20 mouse cellular contexts compared by ENCODE assay signal in genomic region chr14:78534651-78535050, GRCm38 (mm10). TPM values are rescaled to one million over a fixed set of nuclear protein-coding genes. Genes with fewer than 3 reads are reported as not detected.
DNase-seq lines count a peak whose midpoint lies in the region; ATAC-seq and TF ChIP-seq lines count a peak whose summit lies in the region.
"Had no signal": no experiment of that assay in that cellular context is flagged by ENCODE, and none has a peak within 500 bp of the region (broad histone marks: within the 10 kb centered on the region; RNA-seq: fewer than 3 reads in every experiment).

No protein-coding gene starts in this region.

- WGBS in hindbrain, embryonic 13.5 days = 96% methylated on average over 5 of the region's 5 CpGs
- WGBS in hindbrain, embryonic 10.5 days = 95% methylated on average over 5 of the region's 5 CpGs
- 72% methylated on average over 5 of the region's 5 CpGs for WGBS in midbrain, embryonic 11.5 days
- WGBS in midbrain, embryonic 10.5 days = 87% methylated on average over 5 of the region's 5 CpGs
- 63% methylated on average over 5 of the region's 5 CpGs for WGBS in midbrain, postnatal 0 days

- ATAC-seq in hindbrain, embryonic 13.5 days (ENCODE audit: low FRiP score) = no peak
- ATAC-seq in midbrain, embryonic 11.5 days (ENCODE audit: low FRiP score) = no peak
- no peak for ATAC-seq in midbrain, postnatal 0 days (ENCODE audit: low FRiP score)

- H3K4me3 ChIP-seq in hindbrain, embryonic 13.5 days = no peak overlapping the region
- H3K4me3 ChIP-seq in hindbrain, embryonic 10.5 days = no peak overlapping the region
- H3K4me3 ChIP-seq in midbrain, embryonic 11.5 days (ENCODE audit: low read depth, low read length) = no peak overlapping the region
- H3K4me3 ChIP-seq in midbrain, embryonic 10.5 days = no peak overlapping the region
- 0 out of 2 replicates have a peak overlapping the region, but pooled peaks have one; percentile 2 for H3K4me3 ChIP-seq in midbrain, postnatal 0 days (ENCODE audit: low read depth, low read length)

- peaks cover 51% of the 10 kb centered on the region for H3K4me1 ChIP-seq in hindbrain, embryonic 13.5 days (replicated peaks)
- peaks cover 23% of the 10 kb centered on the region for H3K4me1 ChIP-seq in hindbrain, embryonic 10.5 days (replicated peaks)
- peaks cover 10% of the 10 kb centered on the region for H3K4me1 ChIP-seq in midbrain, embryonic 11.5 days (ENCODE audit: control insufficient read depth, insufficient read depth, low read length)
- H3K4me1 ChIP-seq in midbrain, embryonic 10.5 days = peaks cover 36% of the 10 kb centered on the region
- H3K4me1 ChIP-seq in midbrain, postnatal 0 days (ENCODE audit: insufficient read depth, low read length) = 0 out of 2 replicates have a peak, but pooled peaks cover 7% of the 10 kb centered on the region

- no peaks in the 10 kb centered on the region for H3K9me3 ChIP-seq in hindbrain, embryonic 13.5 days
- H3K9me3 ChIP-seq in hindbrain, embryonic 10.5 days = no peaks in the 10 kb centered on the region
- no peaks in the 10 kb centered on the region for H3K9me3 ChIP-seq in midbrain, embryonic 11.5 days (ENCODE audit: control insufficient read depth, low read length)
- H3K9me3 ChIP-seq in midbrain, embryonic 10.5 days (replicated peaks) = no peaks in the 10 kb centered on the region
- no peaks in the 10 kb centered on the region for H3K9me3 ChIP-seq in midbrain, postnatal 0 days (ENCODE audit: low read length)
- H3K9me3 ChIP-seq: embryonic facial prominence, embryonic 15.5 days; forebrain, embryonic 10.5 days; limb, embryonic 13.5 days had no signal

- H3K9ac ChIP-seq in hindbrain, embryonic 13.5 days = no peak overlapping the region
- H3K9ac ChIP-seq in midbrain, embryonic 11.5 days (ENCODE audit: low read length) = no peak overlapping the region
- no peak overlapping the region for H3K9ac ChIP-seq in midbrain, postnatal 0 days (replicated peaks; ENCODE audit: low read length, poor library complexity, severe bottlenecking)
- H3K9ac ChIP-seq: embryonic facial prominence, embryonic 15.5 days had no signal

- H3K36me3 ChIP-seq in hindbrain, embryonic 13.5 days = no peaks in the 10 kb centered on the region
- no peaks in the 10 kb centered on the region for H3K36me3 ChIP-seq in hindbrain, embryonic 10.5 days
- H3K36me3 ChIP-seq in midbrain, embryonic 11.5 days (ENCODE audit: control insufficient read depth, insufficient read depth, low read length) = no peaks in the 10 kb centered on the region
- H3K36me3 ChIP-seq in midbrain, embryonic 10.5 days = no peaks in the 10 kb centered on the region
- no peaks in the 10 kb centered on the region for H3K36me3 ChIP-seq in midbrain, postnatal 0 days (ENCODE audit: insufficient read depth, low read length)
- H3K36me3 ChIP-seq: embryonic facial prominence, embryonic 15.5 days; limb, embryonic 13.5 days had no signal

- no peak for DNase-seq in hindbrain, embryonic 10.5 days (ENCODE audit: low spot score)
- DNase-seq in midbrain, embryonic 11.5 days (ENCODE audit: low spot score, missing footprints) = peak; percentile 66
- DNase-seq in midbrain, embryonic 10.5 days (ENCODE audit: low spot score) = no peak
- DNase-seq in midbrain, postnatal 0 days (ENCODE audit: low spot score) = no peak
- DNase-seq in retina, postnatal 7 days (ENCODE audit: low read depth, low spot score) = peak; percentile 39
- DNase-seq in adrenal gland, adult 8-10 months = no peak
- no peak for DNase-seq in thymus, postnatal 10 days (ENCODE audit: low spot score in 2 of 2)
- DNase-seq: adrenal gland, postnatal 36 days; cerebellum, adult 9-10 months; embryo, embryonic 11 days; kidney, adult 8-10 months; kidney, postnatal 36 days; lung, adult 18-20 months; right cerebral cortex, postnatal 14 days; thymus, postnatal 25 days had no signal

- H3K27me3 ChIP-seq in hindbrain, embryonic 13.5 days = no peaks in the 10 kb centered on the region
- H3K27me3 ChIP-seq in hindbrain, embryonic 10.5 days (ENCODE audit: insufficient read depth, poor library complexity, severe bottlenecking) = no peaks in the 10 kb centered on the region
- no peaks in the 10 kb centered on the region for H3K27me3 ChIP-seq in midbrain, embryonic 11.5 days (ENCODE audit: control insufficient read depth, insufficient read depth, low read length)
- H3K27me3 ChIP-seq in midbrain, embryonic 10.5 days (ENCODE audit: low read depth, poor library complexity, severe bottlenecking) = no peaks in the 10 kb centered on the region
- H3K27me3 ChIP-seq in midbrain, postnatal 0 days (ENCODE audit: insufficient read depth, low read length) = no peaks in the 10 kb centered on the region
- H3K27me3 ChIP-seq: embryonic facial prominence, embryonic 15.5 days; limb, embryonic 13.5 days had no signal

- no peak overlapping the region for H3K27ac ChIP-seq in hindbrain, embryonic 13.5 days
- no peak overlapping the region for H3K27ac ChIP-seq in hindbrain, embryonic 10.5 days
- H3K27ac ChIP-seq in midbrain, embryonic 11.5 days (ENCODE audit: low read depth, low read length) = no peak overlapping the region
- H3K27ac ChIP-seq in midbrain, embryonic 10.5 days (replicated peaks) = no peak overlapping the region
- no peak overlapping the region for H3K27ac ChIP-seq in midbrain, postnatal 0 days (ENCODE audit: low read depth, low read length)
- H3K27ac ChIP-seq: embryonic facial prominence, embryonic 15.5 days; macrophage had no signal

- TF ChIP-seq CTCF in midbrain, postnatal 0 days (IDR thresholded peaks at IDR 0.05) = no peak

- peak overlapping the region; percentile 71 for H3K4me2 ChIP-seq in hindbrain, embryonic 13.5 days
- no peak overlapping the region for H3K4me2 ChIP-seq in midbrain, embryonic 11.5 days
- peak overlapping the region; percentile 18; the same call in 1 of the 2 replicates for H3K4me2 ChIP-seq in midbrain, postnatal 0 days (ENCODE audit: low read depth, low read length, poor library complexity, severe bottlenecking)

RNA-seq across cellular contexts. Expression of gene Akap11, which starts 2.0 kb away (rescaled TPM):
- 37.8 and 40.5 TPM in 2 replicates for polyA plus RNA-seq in hindbrain, embryonic 13.5 days (2015; fragmentation: Nextera tagmentation; extraction: Ambion mirVana)
- 16.3 and 18.5 TPM in 2 replicates for polyA plus RNA-seq in hindbrain, embryonic 10.5 days (2016; fragmentation: Nextera tagmentation; extraction: Ambion mirVana)
- polyA plus RNA-seq in midbrain, embryonic 11.5 days (2014; fragmentation: Nextera tagmentation; extraction: Ambion mirVana) = 17.6 and 22.4 TPM in 2 replicates
- 15.6 and 17.9 TPM in 2 replicates for polyA plus RNA-seq in midbrain, embryonic 10.5 days (2016; fragmentation: Nextera tagmentation; extraction: Ambion mirVana)
- 83.0 and 115 TPM in 2 replicates for total RNA-seq in midbrain, postnatal 0 days (2014; rRNA removed)
- polyA plus RNA-seq in midbrain, postnatal 0 days (2015; fragmentation: Nextera tagmentation; extraction: Ambion mirVana) = 27.4 and 33.5 TPM in 2 replicates
- total RNA-seq in adrenal gland, adult 8-10 months (2022) = 10 to 100 TPM; 53.8 to 63.1 (median 59.4) TPM

Comparison
In these comparisons a context has a peak if more than half of its experiments do, and no peak if none do; other contexts are left out.
1. DNase-seq: peak in midbrain, embryonic 11.5 days (single experiment) and retina, postnatal 7 days (single experiment); none in hindbrain, embryonic 10.5 days (single experiment), midbrain, embryonic 10.5 days (single experiment), midbrain, postnatal 0 days (single experiment), adrenal gland, adult 8-10 months (single experiment) and thymus, postnatal 10 days (0 of 2).